Mouse (Mus musculus) kidney, adult 9 months (tissue): ENCODE data around the gene Dennd1c.
"Not testable (repeated sequence)": the region's sequence is repeated elsewhere in the genome, so short reads cannot be mapped to it uniquely, and the experiment has no call there.

Source experiments
- DNase-seq: peaks from one replicate; pipeline ENCODE4 v3.0.0; 2022

Gene Dennd1c

GRCm38 (mm10) chr17:57095855-57096622 lies 17.7 kb upstream of the Dennd1c start:
- peak; percentile 61 for DNase-seq

- no peak for DNase-seq
Observed at GRCm38 (mm10) chr17:57094222-57094621, 15.9 kb upstream of the Dennd1c start.

- DNase-seq = no peak
Observed at GRCm38 (mm10) chr17:57087049-57087832, 8.9 kb upstream of the Dennd1c start, which contains the start of gene Tubb4a. Tubb4a (minus strand) TSS chr17:57087782.

GRCm38 (mm10) chr17:57085970-57086757 lies 7.8 kb upstream of the Dennd1c start:
- no peak for DNase-seq

- no peak for DNase-seq
Observed at GRCm38 (mm10) chr17:57082481-57082880, 4.2 kb upstream of the Dennd1c start.

- no peak for DNase-seq
Observed at GRCm38 (mm10) chr17:57081234-57081842, 3.0 kb upstream of the Dennd1c start.

GRCm38 (mm10) chr17:57079919-57080318 lies 1.6 kb upstream of the Dennd1c start:
- no peak for DNase-seq

GRCm38 (mm10) chr17:57076916-57077315 lies 1.4 kb downstream of the Dennd1c start:
- no peak for DNase-seq

- DNase-seq = peak; percentile 55
Observed at GRCm38 (mm10) chr17:57070699-57071098, 7.6 kb downstream of the Dennd1c start.

- no peak for DNase-seq
Observed at GRCm38 (mm10) chr17:57070272-57070671, 8.0 kb downstream of the Dennd1c start.

GRCm38 (mm10) chr17:57066908-57067307 lies 11.4 kb downstream of the Dennd1c start:
- DNase-seq = no peak

- DNase-seq = peak; percentile 30
Observed at GRCm38 (mm10) chr17:57063031-57063430, 15.3 kb downstream of the Dennd1c start.

- peak; percentile 51 for DNase-seq
Observed at GRCm38 (mm10) chr17:57062548-57062947, 15.8 kb downstream of the Dennd1c start.

GRCm38 (mm10) chr17:57062011-57062521 lies 16.2 kb downstream of the Dennd1c start:
- peak; percentile 92 for DNase-seq

GRCm38 (mm10) chr17:57061069-57061468 lies 17.2 kb downstream of the Dennd1c start:
- DNase-seq = peak; percentile 40

- DNase-seq = peak; percentile 99
Observed at GRCm38 (mm10) chr17:57060231-57060801, 18.0 kb downstream of the Dennd1c start.

GRCm38 (mm10) chr17:57059486-57059977 lies 18.8 kb downstream of the Dennd1c start, which contains the start of gene Slc25a23:
Slc25a23 (minus strand) TSS chr17:57059863.
- DNase-seq = peak; percentile 76

- peak; percentile 46 for DNase-seq
Observed at GRCm38 (mm10) chr17:57058891-57059485, 19.3 kb downstream of the Dennd1c start, which contains the start of gene Crb3. Crb3 (plus strand) TSS chr17:57059105.

- no peak for DNase-seq
Observed at GRCm38 (mm10) chr17:57056246-57056645, 22.1 kb downstream of the Dennd1c start.

GRCm38 (mm10) chr17:57051679-57052078 lies 26.6 kb downstream of the Dennd1c start:
- not testable (repeated sequence) for DNase-seq

GRCm38 (mm10) chr17:57048816-57049215 lies 29.5 kb downstream of the Dennd1c start:
- DNase-seq = no peak
